Mouse (Mus musculus) testis, adult 2 months (tissue): ENCODE results near the gene Stum.

Experiments
- CTCF ChIP-seq: fragments of 200-500 bp; IDR thresholded peaks from 2 replicates; pipeline ENCODE4 v1.5.1; 2012; ENCODE audit warnings: low read depth, mild to moderate bottlenecking, inconsistent platforms, low read length, moderate library complexity; ENCODE audit not compliant: control insufficient read depth, insufficient read depth, insufficient replicate concordance
- POLR2A ChIP-seq: fragments of 200-500 bp; IDR thresholded peaks from 2 replicates; pipeline ENCODE4 v1.6.1; 2012; ENCODE audit warnings: low read depth, mild to moderate bottlenecking, inconsistent platforms, low read length, moderate library complexity; ENCODE audit not compliant: control insufficient read depth

DNA sequence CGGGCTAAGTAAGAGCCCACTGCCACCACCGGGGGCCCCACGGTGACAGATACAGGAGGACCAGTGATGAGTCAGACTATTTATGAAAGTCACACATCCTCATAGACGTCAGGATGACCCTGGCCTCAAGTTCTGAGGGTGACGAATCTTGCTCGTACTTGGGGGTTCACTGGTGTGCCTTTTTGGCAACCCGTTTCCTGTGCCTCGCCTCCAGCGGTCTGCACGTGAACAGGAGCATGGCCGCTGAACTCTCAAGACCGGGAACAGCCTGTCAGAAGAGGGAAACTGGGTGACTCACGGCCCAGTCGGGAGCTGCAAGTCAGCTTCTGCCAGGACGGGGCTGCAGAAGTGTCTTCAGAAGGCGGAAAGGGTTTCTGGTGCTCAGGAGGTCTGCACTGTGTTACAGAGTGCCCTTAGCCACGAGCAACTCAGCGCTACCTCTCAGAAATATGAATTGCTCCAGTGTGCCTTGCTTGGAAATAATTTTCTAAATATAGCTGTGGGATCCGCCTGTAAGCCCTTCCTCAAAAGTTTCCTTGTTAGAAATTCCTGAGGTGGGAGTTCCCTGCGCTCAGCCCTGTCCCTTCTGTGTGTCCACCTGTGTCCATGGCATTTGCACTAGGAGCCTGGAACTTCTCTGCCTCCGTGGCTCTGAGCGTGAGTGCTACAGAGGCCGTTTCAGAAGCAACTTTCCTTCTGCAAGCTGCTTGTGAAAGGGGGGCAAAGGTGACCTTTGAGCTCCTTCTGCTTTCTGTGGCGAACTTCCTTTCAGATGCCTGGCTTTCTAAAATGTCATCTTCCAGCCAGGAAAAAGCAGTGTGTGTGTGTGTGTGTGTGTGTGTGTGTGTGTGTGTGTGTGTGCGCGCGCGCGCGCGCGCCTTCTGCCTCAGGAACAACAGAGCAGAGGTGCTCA, 79.4 kb downstream of the Stum start:
- TF ChIP-seq CTCF: no peak
- TF ChIP-seq POLR2A: no peak
